8 mouse cellular contexts compared by ENCODE assay signal in the genomic region with DNA sequence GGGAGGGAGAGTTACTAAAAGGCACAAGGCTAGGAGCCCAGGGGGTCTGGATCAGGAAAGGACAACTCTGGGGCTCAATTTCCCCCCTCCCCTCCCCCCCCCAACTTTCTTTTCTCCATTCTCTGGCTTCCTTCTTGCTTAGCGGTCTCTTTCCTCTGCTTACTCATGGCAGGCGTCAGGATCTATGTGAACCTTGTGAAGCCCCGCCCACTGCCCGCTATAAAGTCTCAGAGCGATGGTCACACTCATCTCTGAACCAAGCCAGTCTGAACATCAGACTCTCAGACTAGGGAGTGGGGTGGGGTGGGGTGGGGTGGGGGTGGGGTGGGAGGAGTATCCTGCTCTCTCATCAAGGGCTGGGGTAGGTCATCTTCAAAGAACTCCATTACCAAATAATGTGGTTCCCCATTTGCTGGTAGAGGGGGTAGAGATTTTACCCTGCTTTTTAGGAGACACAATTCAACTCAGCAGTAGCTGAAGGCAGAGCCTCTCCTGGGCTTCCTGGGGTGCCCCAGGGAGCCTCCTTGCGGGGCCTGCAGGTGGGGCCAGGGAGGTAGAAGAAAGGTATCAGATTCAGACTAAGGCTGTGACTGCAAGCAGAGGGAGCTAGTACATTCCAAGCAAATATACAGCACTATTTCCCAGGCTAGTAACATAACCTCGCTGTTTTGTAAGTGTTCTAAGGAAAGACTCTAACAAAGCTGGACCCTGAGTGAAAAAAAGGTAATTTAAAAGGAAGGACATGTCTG.
DNase-seq lines count a peak whose midpoint lies in the region; ATAC-seq lines count a peak whose summit lies in the region.

No protein-coding gene starts in this region.

- no peaks in the 10 kb centered on the region for H3K36me3 ChIP-seq in liver, embryonic 11.5 days (ENCODE audit: control insufficient read depth, insufficient read depth, low read length)

- intact Hi-C loops in left cerebral cortex, postnatal 14 days (cut with DNase I), result no loop called here

- no peak overlapping the region for H3K9ac ChIP-seq in liver, embryonic 11.5 days (ENCODE audit: low read depth, low read length)

- 0 out of 2 replicates have a peak overlapping the region, but pooled peaks have one; percentile 34 for H3K27ac ChIP-seq in liver, embryonic 11.5 days (ENCODE audit: low read depth, low read length)

- no peaks in the 10 kb centered on the region for H3K9me3 ChIP-seq in liver, embryonic 11.5 days (ENCODE audit: control insufficient read depth, low read length)

- H3K4me3 ChIP-seq in liver, embryonic 11.5 days (ENCODE audit: low read depth, low read length), result no peak overlapping the region

- DNase-seq in adrenal gland, postnatal 14 days, result peak; percentile 48
- no peak for DNase-seq in adrenal gland, adult 8-10 months
- peak; percentile 19 for DNase-seq in A20 (ENCODE audit: low read depth, low spot score)
- no peak for DNase-seq in liver, embryonic 11.5 days (ENCODE audit: low spot score)
- DNase-seq in left cerebral cortex, postnatal 14 days (ENCODE audit: low spot score in 2 of 2), result no peak
- no peak for DNase-seq in ovary, adult 18-20 months (ENCODE audit: low spot score)
- DNase-seq in frontal cortex, adult 2 months (ENCODE audit: extremely low spot score in 1 of 2, low spot score in 1 of 2), result no peak

- peak; percentile 88 for ATAC-seq in granulocyte monocyte progenitor cell, adult 5-6 weeks (replicated peaks; ENCODE audit: poor library complexity, severe bottlenecking)
- peak; percentile 51; the same call in 1 of the 2 replicates for ATAC-seq in liver, embryonic 11.5 days (replicated peaks; ENCODE audit: low FRiP score)

- WGBS in liver, embryonic 11.5 days, result 9% methylated on average over 7 of the region's 7 CpGs

- no peaks in the 10 kb centered on the region for H3K27me3 ChIP-seq in liver, embryonic 11.5 days (replicated peaks; ENCODE audit: control insufficient read depth, insufficient read depth, low read length)

- peaks cover 5% of the 10 kb centered on the region; the same call in 1 of the 2 replicates for H3K4me1 ChIP-seq in liver, embryonic 11.5 days (replicated peaks; ENCODE audit: control insufficient read depth, insufficient read depth, low read length)

- H3K4me2 ChIP-seq in liver, embryonic 11.5 days, result peak overlapping the region; percentile 20; the same call in 1 of the 2 replicates

Comparison
In these comparisons a context has a peak if more than half of its experiments do, and no peak if none do; other contexts are left out.
1. DNase-seq: peak in adrenal gland, postnatal 14 days (single experiment) and A20 (single experiment); none in adrenal gland, adult 8-10 months (single experiment), liver, embryonic 11.5 days (single experiment), left cerebral cortex, postnatal 14 days (0 of 2), ovary, adult 18-20 months (single experiment) and frontal cortex, adult 2 months (0 of 2).